Mouse (Mus musculus) neural tube, embryonic 14.5 days (tissue): ENCODE measurements around the gene Adap1. TPM values are rescaled to one million over a fixed set of nuclear protein-coding genes. Genes with fewer than 3 reads are reported as not detected.

Experiments used
- ATAC-seq: fragments of 200-750 bp; cut with Nextera tagmentation; 2 replicates; pipeline ENCODE4 v1.8.0; 2017; ENCODE audit warnings: low read depth, mild to moderate bottlenecking, moderate TSS enrichment, moderate library complexity
- H3K27ac ChIP-seq: fragments of 300-500 bp; sonication (generic); 2 replicates; pipeline ENCODE4 v1.5.1; 2014; ENCODE audit warnings: low read depth, mild to moderate bottlenecking, control low read depth, low read length, moderate library complexity, mixed read lengths
- H3K27me3 ChIP-seq: fragments of 300-500 bp; sonication (generic); 2 replicates; pipeline ENCODE4 v1.6.1; 2014; ENCODE audit warnings: low read length; ENCODE audit not compliant: control insufficient read depth, insufficient read depth
- H3K36me3 ChIP-seq: fragments of 300-500 bp; sonication (generic); 2 replicates; pipeline ENCODE4 v1.6.1; 2014; ENCODE audit warnings: low read length, mixed read lengths; ENCODE audit not compliant: control insufficient read depth, insufficient read depth
- H3K4me1 ChIP-seq: fragments of 300-500 bp; sonication (generic); 2 replicates; pipeline ENCODE4 v1.6.1; 2014; ENCODE audit warnings: low read length; ENCODE audit not compliant: control insufficient read depth, insufficient read depth
- H3K4me2 ChIP-seq: fragments of 300-500 bp; sonication (generic); 2 replicates; pipeline ENCODE4 v1.6.1; 2014; ENCODE audit warnings: mild to moderate bottlenecking, low read depth, low read length, control low read depth
- H3K4me3 ChIP-seq: fragments of 300-500 bp; sonication (generic); 2 replicates; pipeline ENCODE4 v1.5.1; 2014; ENCODE audit warnings: low read depth, low read length, control low read depth, mixed read lengths
- H3K9ac ChIP-seq: fragments of 300-500 bp; sonication (generic); replicated peaks from 2 replicates; pipeline ENCODE4 v1.6.1; 2014; ENCODE audit warnings: low read depth, mild to moderate bottlenecking, control low read depth, low read length, mixed read lengths
- H3K9me3 ChIP-seq: fragments of 300-500 bp; sonication (generic); 2 replicates; pipeline ENCODE4 v1.6.1; 2016; ENCODE audit warnings: low read length; ENCODE audit not compliant: control insufficient read depth
- WGBS: fragments of 180-500 bp; shearing (Covaris S2); extraction: QIAGEN DNeasy Blood & Tissue Kit; methylation state at CpG from one replicate; pipeline ENCODE4 v1.1.7; 2014; 5-methylcytosine and 5-hydroxymethylcytosine counted together
- polyA plus RNA-seq: library from polyadenylated mRNA; unstranded; fragments of >200 nt; fragmentation: Nextera tagmentation; extraction: Ambion mirVana; gene quantifications from 2 replicates; pipeline ENCODE4 v1.2.1, GENCODE M21; 2014

Gene Adap1
- polyA plus RNA-seq, 1 experiment from 2014 or later = 64.6 TPM

GRCm38 (mm10) chr5:139320424-139320823 lies 5.0 kb downstream of the Adap1 start:
- no peak overlapping the region for H3K27ac ChIP-seq
- 76% methylated on average over 7 of the region's 7 CpGs for WGBS
- H3K4me1 ChIP-seq = 0 out of 2 replicates have a peak, but pooled peaks cover 3% of the 10 kb centered on the region
- H3K27me3 ChIP-seq = peaks cover 12% of the 10 kb centered on the region; the same call in 1 of the 2 replicates
- no peak overlapping the region for H3K4me3 ChIP-seq
- H3K9ac ChIP-seq = no peak overlapping the region
- no peak overlapping the region for H3K4me2 ChIP-seq
- no peaks in the 10 kb centered on the region for H3K9me3 ChIP-seq
- H3K36me3 ChIP-seq = no peaks in the 10 kb centered on the region
- ATAC-seq = no peak

GRCm38 (mm10) chr5:139317751-139318504 lies 7.5 kb downstream of the Adap1 start:
- Histone ChIP-seq H3K9ac (no peak overlapping the region), H3K36me3 (no peaks in the 10 kb centered on the region), H3K27me3 (no peaks in the 10 kb centered on the region), H3K4me3 (no peak overlapping the region), H3K9me3 (no peaks in the 10 kb centered on the region), H3K27ac (no peak overlapping the region), H3K4me2 (no peak overlapping the region), H3K4me1 (no peaks in the 10 kb centered on the region)
- WGBS = 67% methylated on average over 21 of the region's 21 CpGs
- no peak for ATAC-seq

- H3K9me3 ChIP-seq = no peaks in the 10 kb centered on the region
- H3K9ac ChIP-seq = no peak overlapping the region
- no peak overlapping the region for H3K4me2 ChIP-seq
- no peak overlapping the region for H3K4me3 ChIP-seq
- ATAC-seq = no peak
- H3K27me3 ChIP-seq = no peaks in the 10 kb centered on the region
- 83% methylated on average over 6 of the region's 6 CpGs for WGBS
- H3K4me1 ChIP-seq = no peaks in the 10 kb centered on the region
- no peak overlapping the region for H3K27ac ChIP-seq
- no peaks in the 10 kb centered on the region for H3K36me3 ChIP-seq
These were observed 8.3 kb downstream of the Adap1 start for GRCm38 (mm10) chr5:139316982-139317675.

- no peak overlapping the region for H3K4me3 ChIP-seq
- H3K4me1 ChIP-seq = no peaks in the 10 kb centered on the region
- WGBS = 87% methylated on average over 12 of the region's 12 CpGs
- no peak overlapping the region for H3K4me2 ChIP-seq
- no peak for ATAC-seq
- H3K9me3 ChIP-seq = no peaks in the 10 kb centered on the region
- no peak overlapping the region for H3K9ac ChIP-seq
- no peaks in the 10 kb centered on the region for H3K36me3 ChIP-seq
- no peaks in the 10 kb centered on the region for H3K27me3 ChIP-seq
- no peak overlapping the region for H3K27ac ChIP-seq
These were observed 10.3 kb downstream of the Adap1 start for GRCm38 (mm10) chr5:139314941-139315642.

- Histone ChIP-seq H3K36me3 (no peaks in the 10 kb centered on the region), H3K9me3 (no peaks in the 10 kb centered on the region), H3K27me3 (no peaks in the 10 kb centered on the region), H3K9ac (no peak overlapping the region), H3K4me2 (no peak overlapping the region), H3K4me3 (no peak overlapping the region), H3K27ac (no peak overlapping the region), H3K4me1 (no peaks in the 10 kb centered on the region)
- ATAC-seq = no peak
- 76% methylated on average over 9 of the region's 9 CpGs for WGBS
These were observed 11.9 kb downstream of the Adap1 start for GRCm38 (mm10) chr5:139313536-139313935.

- H3K9ac ChIP-seq = no peak overlapping the region
- H3K4me1 ChIP-seq = no peaks in the 10 kb centered on the region
- no peak overlapping the region for H3K27ac ChIP-seq
- no peak overlapping the region for H3K4me3 ChIP-seq
- no peak for ATAC-seq
- H3K27me3 ChIP-seq = no peaks in the 10 kb centered on the region
- H3K9me3 ChIP-seq = no peaks in the 10 kb centered on the region
- no peaks in the 10 kb centered on the region for H3K36me3 ChIP-seq
- H3K4me2 ChIP-seq = no peak overlapping the region
- 91% methylated on average over 9 of the region's 9 CpGs for WGBS
These were observed 13.6 kb downstream of the Adap1 start for GRCm38 (mm10) chr5:139311822-139312221.

GRCm38 (mm10) chr5:139310477-139310876 lies 14.9 kb downstream of the Adap1 start:
- ATAC-seq = no peak
- H3K9me3 ChIP-seq = no peaks in the 10 kb centered on the region
- no peaks in the 10 kb centered on the region for H3K36me3 ChIP-seq
- no peaks in the 10 kb centered on the region for H3K27me3 ChIP-seq
- no peak overlapping the region for H3K9ac ChIP-seq
- H3K4me2 ChIP-seq = no peak overlapping the region
- 89% methylated on average over 4 of the region's 4 CpGs for WGBS
- no peak overlapping the region for H3K27ac ChIP-seq
- no peak overlapping the region for H3K4me3 ChIP-seq
- H3K4me1 ChIP-seq = no peaks in the 10 kb centered on the region

- WGBS = 81% methylated on average over 3 of the region's 3 CpGs
- Histone ChIP-seq H3K4me3 (no peak overlapping the region), H3K36me3 (no peaks in the 10 kb centered on the region), H3K27ac (no peak overlapping the region), H3K9me3 (no peaks in the 10 kb centered on the region), H3K9ac (no peak overlapping the region), H3K4me1 (no peaks in the 10 kb centered on the region), H3K27me3 (no peaks in the 10 kb centered on the region), H3K4me2 (no peak overlapping the region)
- no peak for ATAC-seq
These were observed 15.5 kb downstream of the Adap1 start for GRCm38 (mm10) chr5:139309946-139310345.

GRCm38 (mm10) chr5:139303646-139304061 lies 21.8 kb downstream of the Adap1 start:
- Histone ChIP-seq H3K27me3 (no peaks in the 10 kb centered on the region), H3K9me3 (no peaks in the 10 kb centered on the region), H3K4me2 (no peak overlapping the region), H3K36me3 (no peaks in the 10 kb centered on the region), H3K4me1 (no peaks in the 10 kb centered on the region), H3K4me3 (no peak overlapping the region), H3K27ac (no peak overlapping the region), H3K9ac (no peak overlapping the region)
- ATAC-seq = no peak
- 92% methylated on average over 9 of the region's 9 CpGs for WGBS
